Mouse (Mus musculus) left cerebral cortex, adult 18-20 months (tissue): Measurements from ENCODE around the gene Aldh1l1. TPM values are rescaled to one million over a fixed set of nuclear protein-coding genes. Genes with fewer than 3 reads are reported as not detected.

Experiments used
- DNase-seq, 2 experiments: peaks; one replicate each; pipeline ENCODE4 v3.0.0; 2021 to 2022; ENCODE audit warnings: low spot score in 2 of 2, mixed read lengths in 1 of 2
- long read RNA-seq, 2 experiments: library from polyadenylated mRNA; stranded (forward); transcript quantifications; one replicate each; pipeline ENCODE4 v2.0.0; 2021
- total RNA-seq, 2 experiments: library from RNA; stranded (reverse); gene quantifications; 2 replicates each; pipeline ENCODE4 v1.2.3; 2021

Gene Aldh1l1
- total RNA-seq: 10 to 100 TPM; 46.6 to 54.5 TPM
- long read RNA-seq, experiment 1, full-length matches to known transcripts: 61 of 93 reads
- long read RNA-seq, experiment 1, partial matches to known transcripts: 15 of 93 reads
- long read RNA-seq, experiment 1, other reads (novel, unspliced or antisense): 17 of 93 reads
- long read RNA-seq, experiment 2, full-length matches to known transcripts: 54 of 73 reads
- long read RNA-seq, experiment 2, partial matches to known transcripts: 12 of 73 reads
- long read RNA-seq, experiment 2, other reads (novel, unspliced or antisense): 7 of 73 reads

DNA sequence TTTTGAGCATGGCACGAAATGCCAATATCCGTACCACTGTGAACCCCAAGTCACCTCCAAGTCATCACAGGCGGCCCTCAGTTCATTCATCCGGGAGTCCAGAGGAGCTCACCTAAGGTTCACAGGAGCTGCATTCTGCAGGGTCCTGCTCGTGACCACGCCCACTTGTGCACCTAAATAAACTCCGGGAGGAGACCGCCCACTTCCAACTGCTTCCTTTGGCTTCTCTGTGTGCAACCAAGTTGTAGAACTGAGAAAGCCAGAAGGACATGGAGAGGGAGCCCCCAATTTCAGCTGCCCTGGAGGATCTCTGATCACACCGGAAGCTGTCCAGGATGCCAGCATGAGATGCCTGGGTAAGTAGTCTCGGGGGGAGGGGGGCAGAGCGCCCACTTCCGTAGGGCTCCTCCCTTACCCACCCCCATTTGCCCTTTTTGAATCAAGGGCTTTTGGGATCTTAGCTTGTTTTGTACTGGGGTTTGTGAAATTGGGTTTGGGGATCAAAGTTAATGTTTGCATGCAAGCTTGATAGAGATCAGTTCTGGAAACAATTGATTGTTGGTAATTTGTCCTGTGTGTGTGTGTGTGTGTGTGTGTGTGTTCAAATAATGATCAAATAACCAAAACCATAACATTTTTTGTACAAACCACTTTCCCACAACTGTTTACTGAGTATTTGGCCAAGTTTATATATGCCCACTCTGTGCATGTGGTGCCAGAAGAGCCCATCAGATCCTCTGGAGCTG lies at the start of gene Aldh1l1:
Gene Aldh1l1, plus strand, starts transcription at position 252 of the 746 bp plus-strand sequence.
- no peak for DNase-seq

DNA sequence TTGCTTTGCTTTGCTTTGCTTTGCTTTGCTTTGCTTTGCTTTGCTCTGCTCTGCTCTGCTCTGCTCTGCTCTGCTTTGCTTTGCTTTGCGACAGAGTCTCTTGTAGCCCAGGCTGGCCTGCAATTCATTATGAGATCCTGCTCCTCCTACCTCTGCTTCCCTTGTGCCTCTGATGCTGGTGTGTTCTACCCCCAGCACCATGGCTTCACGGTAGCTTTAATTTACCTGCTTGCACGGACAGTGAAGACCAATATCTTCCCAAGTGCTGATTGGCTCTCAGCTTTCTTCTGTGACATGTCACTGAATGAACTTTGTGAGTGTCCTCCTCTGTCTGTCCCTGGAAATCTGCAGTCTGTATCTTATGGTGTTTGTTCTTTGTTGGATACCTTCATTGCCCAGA lies 49.2 kb upstream of the Aldh1l1 start:
- no peak for DNase-seq

DNA sequence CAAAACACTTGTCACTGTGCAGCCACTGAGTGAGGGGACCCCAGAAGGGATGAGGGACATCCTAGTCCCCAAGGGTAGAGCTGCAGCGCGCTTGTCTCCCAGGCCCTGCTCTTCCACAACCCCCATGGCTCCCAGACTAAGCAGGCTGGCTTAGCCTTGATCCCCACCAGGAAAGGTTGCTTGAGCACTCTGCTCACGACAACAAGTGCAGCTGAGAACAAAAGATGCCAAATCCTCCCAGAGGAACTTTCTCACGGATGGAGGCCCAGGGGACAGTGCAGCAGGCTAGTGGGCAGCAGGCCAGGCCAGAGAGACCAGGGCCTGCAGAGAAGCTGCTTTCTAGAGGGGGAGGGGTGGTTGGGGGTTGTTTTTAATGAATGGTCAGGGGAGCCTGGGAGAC lies 39.3 kb upstream of the Aldh1l1 start:
- no peak for DNase-seq

DNA sequence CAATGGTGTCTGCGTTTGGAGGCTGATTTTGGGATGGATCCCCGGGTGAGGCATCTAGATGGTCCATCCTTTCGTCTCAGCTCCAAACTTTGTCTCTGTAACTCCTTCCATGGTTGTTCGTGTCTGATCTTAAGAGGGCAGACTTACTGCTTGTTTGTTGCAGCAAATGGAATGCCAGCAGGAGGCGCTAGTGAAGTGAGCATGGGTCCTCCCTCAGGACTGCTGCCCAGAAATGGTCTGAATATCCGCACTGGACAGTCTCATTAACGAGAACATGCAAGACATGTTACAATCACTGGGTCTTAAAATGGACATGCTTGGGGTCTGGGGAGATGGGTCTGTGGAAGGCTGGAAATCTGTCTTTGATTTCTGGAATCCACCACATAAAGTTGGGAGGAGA lies 36.0 kb upstream of the Aldh1l1 start:
- peak; percentile 80 to 92 for DNase-seq

DNA sequence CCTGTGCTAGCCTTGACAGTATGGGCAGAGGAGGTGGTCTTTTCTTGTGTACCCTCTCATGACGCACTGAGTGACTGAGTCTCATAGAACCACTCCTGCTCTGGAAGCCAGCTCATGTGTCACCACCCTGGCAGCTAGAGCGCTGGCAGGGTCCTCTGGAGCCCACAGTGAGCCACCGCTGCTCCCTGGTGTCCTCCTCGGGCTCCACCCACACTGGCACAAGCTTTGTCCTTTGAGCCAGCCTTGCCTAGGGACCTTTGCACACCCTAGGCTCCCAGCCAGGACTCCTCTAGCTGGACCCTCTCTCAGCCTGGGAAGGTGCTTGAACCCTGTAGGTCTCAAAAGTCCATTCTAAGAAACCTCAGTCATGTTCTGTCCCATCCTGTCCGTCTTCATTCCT lies 35.5 kb upstream of the Aldh1l1 start:
- DNase-seq: no peak

DNA sequence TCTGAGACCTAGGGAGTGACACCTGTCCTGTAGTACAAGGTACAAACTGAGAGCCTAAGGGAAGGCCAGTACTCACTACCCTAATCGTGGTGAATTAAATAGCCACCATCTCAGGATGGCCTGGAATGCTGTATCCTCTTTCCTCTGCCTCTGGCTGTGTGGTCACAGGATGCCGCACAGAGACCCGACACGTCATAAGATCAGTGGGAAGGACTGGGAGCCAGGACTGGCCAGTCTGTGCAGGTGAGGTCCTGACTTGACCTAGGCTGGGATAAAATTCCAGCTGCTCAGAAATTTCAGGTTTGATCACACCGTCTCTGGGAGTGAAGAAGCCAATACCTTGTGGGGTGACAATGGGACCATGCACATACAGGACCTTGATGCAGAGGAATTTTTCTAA lies 34.7 kb upstream of the Aldh1l1 start:
- DNase-seq: no peak

DNA sequence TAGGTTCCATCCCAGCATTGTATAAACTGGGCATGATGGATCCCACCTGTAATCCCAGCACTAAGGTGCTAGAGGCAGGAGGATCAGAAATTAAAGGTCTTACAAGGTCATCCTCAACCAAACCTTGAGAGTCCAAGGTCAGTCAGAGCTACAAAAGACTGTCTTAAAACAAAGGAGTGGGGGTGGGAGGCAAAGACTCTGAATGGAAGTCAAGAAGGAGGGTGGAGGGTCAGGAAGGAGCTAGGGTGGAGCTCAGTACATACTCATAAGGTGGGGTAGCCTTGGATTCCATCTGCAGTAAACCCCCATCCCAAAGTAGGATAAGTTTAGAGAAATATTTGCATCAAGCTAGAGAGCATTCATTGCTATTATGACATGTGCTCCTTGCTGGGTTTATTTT lies 33.6 kb upstream of the Aldh1l1 start:
- DNase-seq: no peak

DNA sequence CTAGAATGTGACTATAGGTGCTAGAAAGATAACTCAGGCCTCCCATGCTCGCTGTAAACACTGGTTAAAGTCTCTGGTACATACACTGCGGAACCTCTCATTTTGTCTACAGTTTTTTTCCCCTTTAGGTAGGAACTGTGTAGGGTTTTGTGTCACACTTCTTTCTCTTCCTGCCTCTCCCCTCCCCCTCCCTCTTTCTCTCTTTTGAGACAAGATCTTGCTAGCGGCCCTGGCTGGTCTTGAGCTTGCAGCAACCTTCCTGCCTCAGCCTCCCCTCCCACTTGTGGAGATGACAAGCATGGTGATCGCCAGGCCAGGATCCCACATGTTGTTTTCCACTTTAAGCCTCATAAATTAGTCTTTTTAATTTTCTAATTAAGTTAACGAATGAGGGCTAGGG lies 32.5 kb upstream of the Aldh1l1 start:
- DNase-seq: no peak

DNA sequence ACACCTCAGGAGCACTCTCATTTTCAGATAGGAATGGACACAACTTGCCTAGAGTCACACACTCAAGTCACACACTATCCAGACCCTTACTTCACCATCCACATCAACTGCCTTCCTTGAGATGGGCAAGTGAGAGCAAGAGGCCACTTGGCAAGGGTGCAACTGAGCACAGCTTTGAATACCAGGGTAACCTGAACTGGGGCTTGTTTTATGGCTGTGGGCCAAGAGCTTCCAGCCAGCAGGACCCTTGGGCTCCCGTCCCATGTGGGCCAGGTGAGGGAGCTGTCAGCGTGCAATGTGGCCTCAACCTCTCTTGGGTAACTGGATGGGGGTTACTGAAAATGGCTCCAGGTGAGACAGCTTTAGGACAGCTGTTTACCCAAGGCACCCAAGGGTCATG lies 28.8 kb upstream of the Aldh1l1 start:
- no peak for DNase-seq

DNA sequence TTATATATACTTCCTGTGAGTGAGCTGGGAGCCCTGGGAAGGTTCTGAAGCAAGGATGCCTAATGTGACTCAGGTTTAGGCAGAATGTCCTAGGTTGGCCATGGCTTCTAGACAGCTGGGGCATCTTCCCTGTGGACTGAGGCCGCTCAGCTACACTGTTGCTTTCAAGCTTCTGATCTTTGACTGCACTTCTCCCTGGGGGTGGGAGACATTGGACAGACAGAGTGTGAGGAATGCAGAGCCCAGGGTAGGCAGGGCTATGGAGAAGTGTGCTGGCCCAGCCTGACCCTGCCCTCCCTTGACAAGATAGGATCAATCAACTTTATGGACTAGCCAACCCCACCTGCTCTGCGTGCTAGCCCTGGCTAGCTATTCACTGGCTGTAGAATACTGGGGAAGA lies 25.0 kb upstream of the Aldh1l1 start:
- DNase-seq: no peak

DNA sequence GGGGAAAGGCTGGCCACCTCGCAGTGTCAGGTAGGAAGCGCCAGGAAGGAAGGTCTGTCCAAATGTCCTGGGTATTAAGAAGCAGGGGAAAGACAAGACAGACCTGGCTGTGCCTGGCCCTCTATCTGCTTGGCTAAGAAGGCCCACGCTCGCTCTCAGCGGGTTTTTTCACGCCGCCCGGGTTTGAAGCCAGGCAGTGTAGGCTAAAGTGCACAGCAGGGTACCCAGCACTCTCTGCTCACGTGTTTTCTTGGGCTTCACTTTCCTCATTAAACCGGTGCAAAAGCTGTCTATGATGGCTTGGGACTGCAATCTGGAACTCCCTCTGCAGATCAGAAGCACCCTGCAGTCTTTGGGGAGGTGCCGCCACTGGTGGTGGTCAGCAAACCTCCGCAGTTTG lies 24.5 kb upstream of the Aldh1l1 start:
- no peak for DNase-seq

DNA sequence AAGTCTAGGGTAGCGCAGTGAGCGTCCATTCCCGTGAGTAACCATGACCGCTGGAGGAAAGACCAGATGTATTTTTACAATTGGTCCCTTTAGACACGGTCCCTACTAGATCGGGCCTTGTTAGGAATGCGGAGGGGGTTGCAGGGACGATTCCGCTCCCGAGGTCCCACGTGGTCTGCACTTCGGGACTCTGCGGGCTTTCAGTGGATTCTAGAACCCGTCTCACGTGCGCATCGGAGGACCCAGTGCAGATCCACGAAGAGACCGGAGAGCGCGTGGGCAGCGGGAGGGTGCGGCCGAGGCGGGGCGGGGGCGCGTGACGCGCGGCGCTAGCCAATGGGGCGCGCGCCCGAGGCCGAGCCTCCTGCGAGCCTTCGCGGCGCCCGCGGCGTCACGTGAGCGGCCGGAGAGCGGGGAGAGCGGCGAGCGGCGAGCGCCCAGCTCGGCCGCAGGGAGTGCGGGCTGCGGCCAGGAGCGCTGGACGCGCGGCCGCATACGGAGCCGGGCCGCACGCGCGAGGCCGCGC lies 24.0 kb upstream of the Aldh1l1 start, which contains the start of gene Klf15:
Gene Klf15, plus strand, starts transcription at position 396 of the 526 bp plus-strand sequence.
- DNase-seq: peak; percentile 86 to 90

DNA sequence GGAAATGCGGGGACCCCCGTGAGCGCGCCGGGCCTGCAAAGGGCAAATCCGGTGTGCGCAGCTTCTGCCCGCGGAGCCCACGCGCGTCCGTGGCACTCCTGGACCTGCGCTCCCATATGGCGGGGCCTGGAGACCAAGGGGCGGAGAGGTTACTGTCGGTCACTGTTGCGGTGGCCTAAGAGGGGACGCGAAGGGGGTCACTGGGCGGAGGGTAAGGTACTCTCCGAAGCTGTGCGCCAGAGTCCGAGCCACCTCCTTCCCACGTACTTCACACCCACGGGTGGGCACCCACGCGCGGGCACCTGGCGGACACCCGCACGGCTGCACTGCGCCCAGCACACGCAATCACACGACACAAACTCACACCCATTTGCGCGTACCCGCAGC lies 23.4 kb upstream of the Aldh1l1 start:
- DNase-seq: peak; percentile 52 to 53

DNA sequence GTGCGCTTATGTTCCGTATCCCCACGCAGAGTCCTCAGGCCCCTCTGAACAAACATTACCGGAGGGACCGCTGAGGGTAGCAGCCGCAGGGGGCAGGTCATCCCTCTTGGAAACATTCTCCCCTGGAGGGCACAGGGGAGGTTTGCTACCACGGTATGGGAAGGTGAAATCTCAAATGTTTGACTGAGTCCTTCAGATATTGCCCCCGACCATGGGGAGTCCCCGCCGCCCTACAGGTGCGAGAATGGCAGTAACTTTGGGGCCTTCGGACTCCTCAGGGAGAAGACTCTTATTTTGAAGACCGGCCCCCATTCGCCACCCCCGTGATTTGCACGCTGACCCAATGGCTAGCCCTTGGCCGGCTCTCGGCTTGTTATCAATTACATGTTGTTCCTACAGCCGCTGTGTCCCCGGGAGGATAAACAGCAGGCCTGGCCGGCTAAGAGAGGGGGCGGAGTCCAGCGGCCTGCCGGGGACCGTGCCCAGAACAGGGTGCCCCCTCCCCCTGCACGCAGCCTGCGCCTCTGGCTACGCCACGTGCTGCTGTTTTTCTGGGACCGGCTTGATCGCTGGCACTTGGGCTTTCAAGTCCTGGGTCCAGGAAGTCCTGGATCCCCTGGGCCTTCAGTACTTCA lies 22.9 kb upstream of the Aldh1l1 start:
- DNase-seq: peak; percentile 76 to 83

DNA sequence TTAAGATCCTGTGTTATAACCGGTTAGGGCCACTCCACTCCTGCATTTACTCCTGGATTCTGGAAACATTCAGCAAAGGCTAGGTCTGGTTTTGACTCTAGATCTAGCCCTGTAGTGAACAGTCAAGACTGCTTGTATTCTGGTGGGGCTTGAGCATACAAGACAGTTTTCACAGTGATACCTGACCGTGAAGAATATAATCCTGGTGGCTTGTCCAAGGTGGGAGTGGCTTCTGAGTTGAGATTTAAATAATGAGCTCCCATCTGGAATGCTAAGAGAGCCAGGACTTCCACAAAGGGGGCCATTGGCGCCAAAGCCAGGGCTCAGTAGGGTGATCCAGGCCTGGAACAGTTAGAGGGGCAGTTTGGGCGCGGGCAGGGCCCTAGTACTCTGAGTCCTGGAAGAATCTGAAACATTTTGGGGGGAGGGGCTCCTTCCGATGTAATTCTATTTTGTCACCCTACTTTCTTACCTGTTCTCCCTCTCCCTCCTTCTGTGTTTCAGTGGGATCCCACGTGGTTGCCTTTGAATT lies 22.3 kb upstream of the Aldh1l1 start:
- no peak for DNase-seq

DNA sequence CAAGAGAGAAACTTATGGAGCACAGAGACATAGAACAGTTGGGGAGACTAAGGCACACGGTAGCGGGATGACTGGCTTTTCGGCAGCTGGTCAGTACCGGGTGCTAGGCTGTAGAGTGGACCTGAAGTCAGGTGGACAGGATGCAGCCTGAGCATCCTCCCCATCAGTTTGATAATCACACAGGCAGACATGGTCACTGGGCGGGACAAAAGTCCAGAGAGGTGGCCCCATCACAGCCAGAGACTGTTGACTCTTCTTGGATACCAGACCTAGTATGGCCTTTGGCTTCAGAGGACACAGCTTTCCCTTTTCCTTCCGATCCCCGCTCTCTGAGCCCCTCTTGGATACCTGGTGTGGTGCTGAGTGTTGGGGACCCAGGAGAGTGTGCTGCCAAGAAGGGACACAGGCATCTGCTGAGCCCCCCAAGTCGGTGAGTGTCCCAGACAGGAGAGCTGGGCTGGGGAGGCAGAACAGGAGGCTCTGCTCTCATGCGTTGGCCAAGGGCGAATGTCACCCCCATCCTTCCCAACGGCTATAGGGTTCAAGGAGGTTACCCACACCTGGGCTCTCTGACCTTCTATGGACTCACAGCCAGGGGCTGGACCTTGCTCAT lies 21.1 kb upstream of the Aldh1l1 start:
- DNase-seq: no peak

DNA sequence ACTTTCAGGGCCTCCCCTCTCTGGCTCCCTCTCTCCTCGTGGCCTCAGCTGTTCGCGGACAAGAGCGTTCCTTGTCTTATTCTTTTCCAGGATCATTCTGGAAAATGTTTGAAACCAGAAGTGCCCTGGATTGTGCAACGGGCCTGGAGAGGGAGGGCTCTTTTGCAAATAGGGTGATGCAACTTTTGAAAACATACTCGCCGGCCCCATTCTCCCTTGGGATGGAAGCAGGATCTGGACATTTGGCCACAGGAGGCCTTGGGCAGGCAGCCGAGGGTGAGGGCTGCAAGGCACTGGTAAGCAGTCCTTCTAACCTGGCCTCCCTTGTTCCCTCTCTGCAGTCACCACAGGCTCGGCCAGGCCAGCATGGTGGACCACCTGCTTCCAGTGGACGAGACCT lies 20.1 kb upstream of the Aldh1l1 start:
- no peak for DNase-seq

DNA sequence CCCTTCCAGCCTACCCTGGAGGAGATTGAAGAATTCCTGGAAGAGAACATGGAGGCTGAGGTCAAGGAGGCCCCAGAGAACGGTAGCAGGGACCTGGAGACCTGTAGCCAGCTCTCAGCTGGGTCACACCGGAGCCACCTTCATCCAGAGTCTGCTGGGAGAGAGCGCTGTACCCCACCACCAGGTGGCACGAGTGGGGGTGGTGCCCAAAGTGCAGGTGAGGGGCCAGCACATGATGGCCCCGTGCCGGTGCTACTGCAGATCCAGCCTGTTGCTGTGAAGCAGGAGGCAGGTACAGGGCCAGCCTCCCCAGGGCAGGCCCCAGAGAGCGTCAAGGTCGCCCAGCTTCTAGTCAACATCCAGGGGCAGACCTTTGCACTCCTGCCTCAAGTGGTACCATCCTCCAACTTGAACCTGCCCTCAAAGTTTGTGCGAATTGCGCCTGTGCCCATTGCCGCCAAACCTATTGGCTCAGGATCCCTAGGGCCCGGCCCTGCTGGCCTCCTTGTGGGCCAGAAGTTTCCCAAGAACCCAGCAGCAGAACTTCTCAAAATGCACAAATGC lies 19.3 kb upstream of the Aldh1l1 start:
- no peak for DNase-seq

DNA sequence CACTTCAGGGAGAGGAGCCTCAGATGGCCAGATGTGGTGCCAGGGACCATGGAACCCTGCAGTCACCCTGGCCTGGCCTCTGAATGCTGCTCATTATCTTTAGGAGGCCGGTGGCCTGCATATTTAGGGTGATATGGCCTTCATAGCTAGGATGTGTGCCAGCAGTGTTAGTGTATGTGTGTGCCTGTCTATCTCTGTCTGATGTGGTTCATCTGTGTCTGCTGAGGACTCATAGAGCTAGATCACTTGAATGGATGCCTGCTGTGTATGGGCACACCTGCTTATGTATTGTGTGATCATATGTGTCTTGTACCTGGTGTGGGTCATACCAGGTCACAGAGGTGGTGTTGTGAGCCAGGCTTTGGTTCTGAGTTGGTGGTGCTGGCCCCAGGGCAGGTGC lies 18.0 kb upstream of the Aldh1l1 start:
- no peak for DNase-seq

DNA sequence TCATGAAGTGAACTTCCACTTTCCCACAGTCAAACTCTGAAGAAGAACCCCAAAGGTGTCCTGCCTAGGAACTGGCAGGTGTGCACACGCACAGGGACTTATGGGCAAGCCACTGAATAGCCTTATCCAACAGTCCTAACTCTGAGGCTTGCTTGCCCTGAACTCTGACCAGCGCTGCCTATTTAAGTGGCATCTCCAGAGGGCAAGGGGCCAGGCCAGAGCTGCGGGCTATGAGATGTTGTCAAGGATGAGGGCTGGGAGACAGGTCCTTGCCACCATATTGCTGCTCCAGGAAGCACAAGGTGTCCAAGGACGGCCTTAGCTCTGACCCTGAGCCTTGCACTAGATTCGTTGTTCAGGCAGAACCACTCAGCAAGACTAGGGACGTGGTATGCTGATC lies 17.2 kb upstream of the Aldh1l1 start:
- no peak for DNase-seq

DNA sequence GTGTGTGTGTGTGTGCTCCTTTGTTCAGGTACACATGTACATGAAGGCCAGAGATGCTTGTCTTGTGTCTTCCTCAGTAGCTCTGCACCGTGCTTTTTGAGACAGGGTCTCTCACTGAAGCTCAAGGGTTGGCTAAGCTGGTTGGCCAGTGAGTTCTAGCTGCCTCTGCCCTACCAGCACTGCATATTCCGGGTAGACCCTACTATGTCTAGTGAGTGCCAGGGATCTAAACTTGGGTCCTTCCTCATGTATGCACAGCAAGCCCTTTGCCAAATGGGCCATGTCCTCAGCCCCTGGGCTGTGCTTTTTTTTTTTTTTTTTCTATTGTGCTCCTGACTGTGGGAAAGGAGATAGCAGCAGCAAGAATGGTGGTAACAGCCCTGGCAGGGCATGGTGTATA lies 16.0 kb upstream of the Aldh1l1 start:
- no peak for DNase-seq
